Mouse (Mus musculus) ES-Bruce4 (cell line): ENCODE results near the gene Gabra2.

Experiments
- EP300 ChIP-seq: IDR thresholded peaks from 2 replicates; pipeline ENCODE4 v1.6.1; 2011; ENCODE audit warnings: low read depth, low read length; ENCODE audit not compliant: insufficient read depth
- POLR2A ChIP-seq: IDR thresholded peaks from one replicate; pipeline ENCODE4 v1.8.1; 2011; ENCODE audit warnings: low read length; ENCODE audit not compliant: insufficient read depth

DNA sequence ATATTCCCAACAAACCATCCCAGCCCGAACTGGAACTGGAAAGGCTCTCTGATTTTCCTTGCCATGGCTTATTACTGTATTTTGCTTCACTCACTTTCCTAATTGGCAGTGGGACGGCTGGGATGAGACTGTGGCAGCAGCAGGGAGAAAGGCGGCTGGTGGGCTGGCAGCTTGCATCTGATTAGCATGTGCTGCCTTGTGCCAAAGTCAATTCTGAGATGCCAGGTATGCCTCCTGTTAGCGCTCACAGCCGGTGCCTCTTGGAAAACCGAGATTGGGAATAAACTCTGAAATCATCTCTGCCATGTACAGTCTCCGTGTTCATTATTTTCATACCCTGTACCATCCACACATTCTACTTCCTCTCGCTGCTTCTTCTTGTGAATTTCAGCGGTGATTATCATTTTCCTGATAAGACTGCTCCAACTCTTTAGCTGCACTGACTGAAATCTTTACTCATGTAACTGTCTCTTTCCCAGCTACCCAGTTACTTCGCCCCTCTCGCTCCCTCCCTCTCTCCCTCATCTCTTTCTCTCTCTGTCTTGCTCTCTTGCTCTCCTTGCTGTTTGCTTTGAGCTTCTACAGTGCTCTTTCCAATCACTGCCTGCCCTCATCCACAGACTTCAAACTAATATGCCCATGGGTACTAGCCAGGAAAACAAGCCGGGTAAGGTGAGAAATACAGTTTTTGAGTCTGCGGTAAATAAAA lies 99.9 kb downstream of the Gabra2 start:
- TF ChIP-seq POLR2A (no peak), EP300 (no peak)
